In genomic region chr4:154542568-154542967, GRCm38 (mm10) we compare ENCODE assay signal across 12 mouse cellular contexts.
DNase-seq lines count a peak whose midpoint lies in the region; ATAC-seq lines count a peak whose summit lies in the region.
"Had no signal": no experiment of that assay in that cellular context is flagged by ENCODE, and none has a peak within 500 bp of the region (broad histone marks: within the 10 kb centered on the region; RNA-seq: fewer than 3 reads in every experiment).

No protein-coding gene starts in this region.

- no peaks in the 10 kb centered on the region for H3K9me3 ChIP-seq in heart, embryonic 10.5 days
- no peaks in the 10 kb centered on the region for H3K9me3 ChIP-seq in midbrain, embryonic 16.5 days (replicated peaks; ENCODE audit: control insufficient read depth, low read length, poor library complexity, severe bottlenecking)
- H3K9me3 ChIP-seq in midbrain, embryonic 15.5 days, result no peaks in the 10 kb centered on the region
- H3K9me3 ChIP-seq in intestine, embryonic 16.5 days (ENCODE audit: control insufficient read depth, low read length), result no peaks in the 10 kb centered on the region
- no peaks in the 10 kb centered on the region for H3K9me3 ChIP-seq in stomach, embryonic 16.5 days (replicated peaks; ENCODE audit: control insufficient read depth, low read length)

- peaks cover 80% of the 10 kb centered on the region for H3K4me1 ChIP-seq in heart, embryonic 10.5 days
- H3K4me1 ChIP-seq in midbrain, embryonic 16.5 days (ENCODE audit: control insufficient read depth, insufficient read depth, low read length), result peaks cover 24% of the 10 kb centered on the region
- H3K4me1 ChIP-seq in midbrain, embryonic 15.5 days, result peaks cover 35% of the 10 kb centered on the region
- peaks cover 38% of the 10 kb centered on the region for H3K4me1 ChIP-seq in intestine, embryonic 16.5 days (ENCODE audit: control insufficient read depth, insufficient read depth, low read length)
- H3K4me1 ChIP-seq in stomach, embryonic 16.5 days (ENCODE audit: control insufficient read depth, insufficient read depth, low read length), result peaks cover 32% of the 10 kb centered on the region

- peak; percentile 81 for DNase-seq in heart, embryonic 10.5 days (ENCODE audit: low spot score)
- no peak for DNase-seq in heart, postnatal 4 days
- DNase-seq in left cerebral cortex, postnatal 4 days, result no peak
- no peak for DNase-seq in frontal cortex, postnatal 36 days (ENCODE audit: low spot score in 2 of 2)
- DNase-seq: cerebellum, postnatal 25 days; lung, adult 2 months; thymus, adult 18-20 months had no signal

- H3K36me3 ChIP-seq in heart, embryonic 10.5 days, result no peaks in the 10 kb centered on the region
- no peaks in the 10 kb centered on the region for H3K36me3 ChIP-seq in midbrain, embryonic 16.5 days (ENCODE audit: control insufficient read depth, insufficient read depth, low read length)
- no peaks in the 10 kb centered on the region for H3K36me3 ChIP-seq in midbrain, embryonic 15.5 days (replicated peaks)
- H3K36me3 ChIP-seq in intestine, embryonic 16.5 days (ENCODE audit: control insufficient read depth, insufficient read depth, low read length), result no peaks in the 10 kb centered on the region
- H3K36me3 ChIP-seq in stomach, embryonic 16.5 days (ENCODE audit: control insufficient read depth, insufficient read depth, low read length), result no peaks in the 10 kb centered on the region

- peaks cover 11% of the 10 kb centered on the region; the same call in 1 of the 2 replicates for H3K27me3 ChIP-seq in heart, embryonic 10.5 days (ENCODE audit: insufficient read depth, poor library complexity, severe bottlenecking)
- H3K27me3 ChIP-seq in midbrain, embryonic 16.5 days (ENCODE audit: control insufficient read depth, insufficient read depth, low read depth, low read length), result peaks cover 5% of the 10 kb centered on the region
- H3K27me3 ChIP-seq in midbrain, embryonic 15.5 days (replicated peaks), result 0 out of 2 replicates have a peak, but pooled peaks cover 8% of the 10 kb centered on the region
- H3K27me3 ChIP-seq in intestine, embryonic 16.5 days (replicated peaks; ENCODE audit: control insufficient read depth, insufficient read depth, low read length), result 0 out of 2 replicates have a peak, but pooled peaks cover 3% of the 10 kb centered on the region
- no peaks in the 10 kb centered on the region; the same call in 1 of the 2 replicates for H3K27me3 ChIP-seq in stomach, embryonic 16.5 days (ENCODE audit: control insufficient read depth, insufficient read depth, low read length)

- peak overlapping the region; percentile 88 for H3K27ac ChIP-seq in heart, embryonic 10.5 days
- H3K27ac ChIP-seq in midbrain, embryonic 16.5 days (ENCODE audit: low read length), result 0 out of 2 replicates have a peak overlapping the region, but pooled peaks have one; percentile 8
- H3K27ac ChIP-seq in midbrain, embryonic 15.5 days, result no peak overlapping the region
- peak overlapping the region; percentile 81 for H3K27ac ChIP-seq in intestine, embryonic 16.5 days (ENCODE audit: low read length)
- peak overlapping the region; percentile 69 for H3K27ac ChIP-seq in stomach, embryonic 16.5 days (ENCODE audit: low read length)

- no peak overlapping the region for H3K4me2 ChIP-seq in midbrain, embryonic 16.5 days (ENCODE audit: low read length)
- no peak overlapping the region for H3K4me2 ChIP-seq in midbrain, embryonic 15.5 days
- H3K4me2 ChIP-seq in intestine, embryonic 16.5 days (ENCODE audit: low read depth, low read length), result peak overlapping the region; percentile 22; the same call in 1 of the 2 replicates
- H3K4me2 ChIP-seq in stomach, embryonic 16.5 days (ENCODE audit: low read depth, low read length), result no peak overlapping the region

- no peak overlapping the region for H3K9ac ChIP-seq in midbrain, embryonic 16.5 days (ENCODE audit: low read depth, low read length)
- H3K9ac ChIP-seq in midbrain, embryonic 15.5 days, result no peak overlapping the region
- H3K9ac ChIP-seq in intestine, embryonic 16.5 days (ENCODE audit: low read depth, low read length), result peak overlapping the region; percentile 33; the same call in 1 of the 2 replicates
- H3K9ac ChIP-seq in stomach, embryonic 16.5 days (ENCODE audit: low read length), result peak overlapping the region; percentile 23; the same call in 1 of the 2 replicates

- intact Hi-C loops in left cerebral cortex, postnatal 4 days (cut with DNase I), result no loop called here

- no peak for ATAC-seq in midbrain, embryonic 16.5 days
- no peak for ATAC-seq in midbrain, embryonic 15.5 days (replicated peaks)
- ATAC-seq in intestine, embryonic 16.5 days, result peak; percentile 30
- peak; percentile 8; the same call in 1 of the 2 replicates for ATAC-seq in stomach, embryonic 16.5 days (ENCODE audit: insufficient read depth, low FRiP score)
- ATAC-seq: Patski had no signal

- H3K4me3 ChIP-seq in heart, embryonic 10.5 days, result peak overlapping the region; percentile 40
- H3K4me3 ChIP-seq in midbrain, embryonic 16.5 days (ENCODE audit: low read depth, low read length), result no peak overlapping the region
- H3K4me3 ChIP-seq in midbrain, embryonic 15.5 days, result no peak overlapping the region
- H3K4me3 ChIP-seq in intestine, embryonic 16.5 days (ENCODE audit: low read length), result no peak overlapping the region
- H3K4me3 ChIP-seq in stomach, embryonic 16.5 days (replicated peaks; ENCODE audit: low read length), result no peak overlapping the region

- 14% methylated on average over 5 of the region's 5 CpGs for WGBS in heart, embryonic 10.5 days
- 63% methylated on average over 5 of the region's 5 CpGs for WGBS in midbrain, embryonic 16.5 days
- whole genome bisulfite sequencing in midbrain, embryonic 15.5 days, result 64% methylated on average over 5 of the region's 5 CpGs
- 40% methylated on average over 5 of the region's 5 CpGs for WGBS in intestine, embryonic 16.5 days
- 47% methylated on average over 5 of the region's 5 CpGs for WGBS in stomach, embryonic 16.5 days

Comparison
In these comparisons a context has a peak if more than half of its experiments do, and no peak if none do; other contexts are left out.
1. ATAC-seq: peak in intestine, embryonic 16.5 days (single experiment) and stomach, embryonic 16.5 days (single experiment); none in midbrain, embryonic 16.5 days (single experiment) and midbrain, embryonic 15.5 days (single experiment).
2. H3K9ac ChIP-seq: peak in intestine, embryonic 16.5 days (single experiment) and stomach, embryonic 16.5 days (single experiment); none in midbrain, embryonic 16.5 days (single experiment) and midbrain, embryonic 15.5 days (single experiment).